Mouse (Mus musculus) mesoderm, embryonic 11.5 days (tissue): ENCODE results near the gene Krtap4-2.

Experiments
- DNase-seq: peaks from one replicate; pipeline ENCODE4 v3.0.0-alpha.2; 2012; ENCODE audit warnings: low read depth, low spot score

Krtap4-2 gene

DNA sequence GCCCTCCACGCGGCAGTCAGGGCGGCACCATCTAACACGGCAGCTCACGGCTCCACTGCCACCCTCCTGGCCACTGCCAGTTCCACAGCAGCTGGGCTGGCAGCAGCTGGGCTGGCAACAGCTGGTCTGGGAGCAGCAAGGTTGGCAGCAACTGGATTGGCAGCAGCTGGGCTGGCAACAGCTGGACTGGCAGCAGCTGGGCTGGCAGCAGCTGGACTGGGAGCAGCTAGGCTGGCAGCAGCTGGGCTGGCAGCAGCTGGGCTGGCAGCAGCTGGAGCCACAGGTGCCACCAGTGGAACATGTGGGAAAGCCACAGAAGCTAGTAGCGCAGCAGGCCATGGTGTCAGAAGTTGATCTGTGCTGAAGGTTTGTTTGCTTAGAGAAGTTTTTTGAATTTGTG is 43.9 kb downstream of the Krtap4-2 start, which contains the start of gene Krtap1-3:
TSS of gene Krtap1-3 (minus strand) at position 359 of the 400 bp plus-strand sequence.
- DNase-seq, result no peak

DNA sequence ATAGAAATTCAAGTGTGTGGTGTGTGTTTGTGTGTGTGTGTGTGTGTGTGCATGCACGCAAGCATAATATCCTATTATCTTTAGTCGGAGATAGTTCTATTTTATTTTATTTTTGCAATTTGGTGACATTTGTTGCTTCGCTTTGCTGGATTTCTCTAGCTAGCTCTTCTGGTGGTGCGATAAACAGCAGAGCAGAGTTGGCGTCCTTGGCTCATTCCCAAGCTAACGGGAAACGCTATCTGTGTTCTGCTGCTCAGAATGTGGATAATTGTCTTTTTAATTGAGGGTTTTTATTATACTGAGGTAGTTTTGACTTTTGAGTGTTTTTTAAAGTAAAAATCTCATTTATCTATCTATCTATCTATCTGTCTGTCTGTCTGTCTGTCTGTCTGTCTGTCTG is 49.8 kb downstream of the Krtap4-2 start:
- no peak for DNase-seq
